Mouse (Mus musculus): ENCODE measurements around the gene Lrrc4. TPM values are rescaled to one million over a fixed set of nuclear protein-coding genes. Genes with fewer than 3 reads are reported as not detected.

The Lrrc4 gene
- polyA plus RNA-seq, 1 experiment from 2014 or later: 7.2 TPM

GRCm38 (mm10) chr6:28833380-28833822 is 1.9 kb upstream of the Lrrc4 start:
- peaks cover 27% of the 10 kb centered on the region for H3K4me1 ChIP-seq (ENCODE audit: control insufficient read depth, insufficient read depth, low read length)
- H3K27ac ChIP-seq (ENCODE audit: low read depth, low read length): peak overlapping the region; percentile 92

GRCm38 (mm10) chr6:28832751-28833291 is 1.3 kb upstream of the Lrrc4 start:
- WGBS: under 1% methylated on average over 55 of the region's 58 CpGs
- ATAC-seq (ENCODE audit: insufficient read depth, low FRiP score, low TSS enrichment): peak; percentile 57
- Histone ChIP-seq H3K9ac (ENCODE audit: low read length) (peak overlapping the region; percentile 95), H3K9me3 (ENCODE audit: control insufficient read depth, low read length) (no peaks in the 10 kb centered on the region), H3K4me1 (ENCODE audit: control insufficient read depth, insufficient read depth, low read length) (peaks cover 27% of the 10 kb centered on the region), H3K27ac (ENCODE audit: low read depth, low read length) (peak overlapping the region; percentile 92), H3K27me3 (ENCODE audit: control insufficient read depth, insufficient read depth, low read length) (peaks cover 4% of the 10 kb centered on the region; the same call in 1 of the 2 replicates), H3K4me2 (ENCODE audit: low read depth) (peak overlapping the region; percentile 94), H3K4me3 (ENCODE audit: low read depth, low read length) (peak overlapping the region; percentile 84), H3K36me3 (ENCODE audit: control insufficient read depth, insufficient read depth, low read length) (0 out of 2 replicates have a peak, but pooled peaks cover 2% of the 10 kb centered on the region)
- DNase-seq (ENCODE audit: low spot score): peak; percentile 75

More at GRCm38 (mm10) chr6:28833380-28833822, 1.9 kb upstream of the Lrrc4 start:
- DNase-seq (ENCODE audit: low spot score): peak; percentile 58
- Histone ChIP-seq H3K36me3 (ENCODE audit: control insufficient read depth, insufficient read depth, low read length) (0 out of 2 replicates have a peak, but pooled peaks cover 2% of the 10 kb centered on the region), H3K9ac (ENCODE audit: low read length) (peak overlapping the region; percentile 95), H3K4me2 (ENCODE audit: low read depth) (peak overlapping the region; percentile 94), H3K4me3 (ENCODE audit: low read depth, low read length) (peak overlapping the region; percentile 84), H3K9me3 (ENCODE audit: control insufficient read depth, low read length) (no peaks in the 10 kb centered on the region), H3K27me3 (ENCODE audit: control insufficient read depth, insufficient read depth, low read length) (peaks cover 4% of the 10 kb centered on the region; the same call in 1 of the 2 replicates)
- WGBS: 1% methylated on average over 33 of the region's 43 CpGs
- ATAC-seq (ENCODE audit: insufficient read depth, low FRiP score, low TSS enrichment): peak; percentile 71

- H3K9me3 ChIP-seq (ENCODE audit: control insufficient read depth, low read length): no peaks in the 10 kb centered on the region
- H3K4me2 ChIP-seq (ENCODE audit: low read depth): peak overlapping the region; percentile 94
- H3K4me1 ChIP-seq (ENCODE audit: control insufficient read depth, insufficient read depth, low read length): peaks cover 34% of the 10 kb centered on the region
- peak overlapping the region; percentile 92 for H3K27ac ChIP-seq (ENCODE audit: low read depth, low read length)
- peak; percentile 73 for DNase-seq (ENCODE audit: low spot score)
- H3K36me3 ChIP-seq (ENCODE audit: control insufficient read depth, insufficient read depth, low read length): 0 out of 2 replicates have a peak, but pooled peaks cover 2% of the 10 kb centered on the region
- peak overlapping the region; percentile 95 for H3K9ac ChIP-seq (ENCODE audit: low read length)
- peaks cover 4% of the 10 kb centered on the region; the same call in 1 of the 2 replicates for H3K27me3 ChIP-seq (ENCODE audit: control insufficient read depth, insufficient read depth, low read length)
- under 1% methylated on average over 71 of the region's 82 CpGs for WGBS
- peak overlapping the region; percentile 84 for H3K4me3 ChIP-seq (ENCODE audit: low read depth, low read length)
- peak; percentile 15; the same call in 1 of the 2 replicates for ATAC-seq (ENCODE audit: insufficient read depth, low FRiP score, low TSS enrichment)
These were observed 555 bp upstream of the Lrrc4 start for GRCm38 (mm10) chr6:28831854-28832750.

GRCm38 (mm10) chr6:28830306-28830705 is 1.2 kb downstream of the Lrrc4 start:
- Histone ChIP-seq H3K4me1 (ENCODE audit: control insufficient read depth, insufficient read depth, low read length) (peaks cover 41% of the 10 kb centered on the region), H3K4me3 (ENCODE audit: low read depth, low read length) (peak overlapping the region; percentile 84), H3K27ac (ENCODE audit: low read depth, low read length) (no peak overlapping the region), H3K9ac (ENCODE audit: low read length) (0 out of 2 replicates have a peak overlapping the region, but pooled peaks have one; percentile 95), H3K36me3 (ENCODE audit: control insufficient read depth, insufficient read depth, low read length) (0 out of 2 replicates have a peak, but pooled peaks cover 2% of the 10 kb centered on the region), H3K4me2 (ENCODE audit: low read depth) (peak overlapping the region; percentile 94), H3K9me3 (ENCODE audit: control insufficient read depth, low read length) (no peaks in the 10 kb centered on the region), H3K27me3 (ENCODE audit: control insufficient read depth, insufficient read depth, low read length) (peaks cover 4% of the 10 kb centered on the region; the same call in 1 of the 2 replicates)
- WGBS: 88% methylated on average over 12 of the region's 12 CpGs
- ATAC-seq (ENCODE audit: insufficient read depth, low FRiP score, low TSS enrichment) (no peak), DNase-seq (ENCODE audit: low spot score) (no peak)

GRCm38 (mm10) chr6:28828593-28828992 is 3.0 kb downstream of the Lrrc4 start:
- H3K36me3 ChIP-seq (ENCODE audit: control insufficient read depth, insufficient read depth, low read length): 0 out of 2 replicates have a peak, but pooled peaks cover 2% of the 10 kb centered on the region
- H3K4me3 ChIP-seq (ENCODE audit: low read depth, low read length): peak overlapping the region; percentile 29
- peaks cover 4% of the 10 kb centered on the region; the same call in 1 of the 2 replicates for H3K27me3 ChIP-seq (ENCODE audit: control insufficient read depth, insufficient read depth, low read length)
- WGBS: 14% methylated on average over 6 of the region's 6 CpGs
- ATAC-seq (ENCODE audit: insufficient read depth, low FRiP score, low TSS enrichment): no peak
- peak; percentile 55 for DNase-seq (ENCODE audit: low spot score)
- H3K4me2 ChIP-seq (ENCODE audit: low read depth): peak overlapping the region; percentile 94
- no peak overlapping the region for H3K27ac ChIP-seq (ENCODE audit: low read depth, low read length)
- peaks cover 34% of the 10 kb centered on the region for H3K4me1 ChIP-seq (ENCODE audit: control insufficient read depth, insufficient read depth, low read length)
- no peak overlapping the region for H3K9ac ChIP-seq (ENCODE audit: low read length)
- no peaks in the 10 kb centered on the region for H3K9me3 ChIP-seq (ENCODE audit: control insufficient read depth, low read length)

GRCm38 (mm10) chr6:28827565-28827964 is 4.0 kb downstream of the Lrrc4 start:
- WGBS: 21% methylated on average over 3 of the region's 3 CpGs
- peaks cover 4% of the 10 kb centered on the region; the same call in 1 of the 2 replicates for H3K27me3 ChIP-seq (ENCODE audit: control insufficient read depth, insufficient read depth, low read length)
- H3K36me3 ChIP-seq (ENCODE audit: control insufficient read depth, insufficient read depth, low read length): 0 out of 2 replicates have a peak, but pooled peaks cover 2% of the 10 kb centered on the region
- peak overlapping the region; percentile 45 for H3K4me2 ChIP-seq (ENCODE audit: low read depth)
- 0 out of 2 replicates have a peak overlapping the region, but pooled peaks have one; percentile 47 for H3K27ac ChIP-seq (ENCODE audit: low read depth, low read length)
- no peak overlapping the region for H3K9ac ChIP-seq (ENCODE audit: low read length)
- H3K4me3 ChIP-seq (ENCODE audit: low read depth, low read length): peak overlapping the region; percentile 24
- H3K9me3 ChIP-seq (ENCODE audit: control insufficient read depth, low read length): no peaks in the 10 kb centered on the region
- peaks cover 34% of the 10 kb centered on the region for H3K4me1 ChIP-seq (ENCODE audit: control insufficient read depth, insufficient read depth, low read length)
- no peak for ATAC-seq (ENCODE audit: insufficient read depth, low FRiP score, low TSS enrichment)
- DNase-seq (ENCODE audit: low spot score): no peak

GRCm38 (mm10) chr6:28826689-28827389 is 4.7 kb downstream of the Lrrc4 start:
- Histone ChIP-seq H3K4me2 (ENCODE audit: low read depth) (peak overlapping the region; percentile 45), H3K9me3 (ENCODE audit: control insufficient read depth, low read length) (no peaks in the 10 kb centered on the region), H3K4me1 (ENCODE audit: control insufficient read depth, insufficient read depth, low read length) (peaks cover 34% of the 10 kb centered on the region), H3K27ac (ENCODE audit: low read depth, low read length) (no peak overlapping the region), H3K4me3 (ENCODE audit: low read depth, low read length) (peak overlapping the region; percentile 24; the same call in 1 of the 2 replicates), H3K36me3 (ENCODE audit: control insufficient read depth, insufficient read depth, low read length) (0 out of 2 replicates have a peak, but pooled peaks cover 2% of the 10 kb centered on the region), H3K9ac (ENCODE audit: low read length) (0 out of 2 replicates have a peak overlapping the region, but pooled peaks have one; percentile 8), H3K27me3 (ENCODE audit: control insufficient read depth, insufficient read depth, low read length) (peaks cover 4% of the 10 kb centered on the region; the same call in 1 of the 2 replicates)
- ATAC-seq (ENCODE audit: insufficient read depth, low FRiP score, low TSS enrichment): no peak
- no peak for DNase-seq (ENCODE audit: low spot score)
- 68% methylated on average over 9 of the region's 9 CpGs for whole genome bisulfite sequencing

- Histone ChIP-seq H3K9ac (ENCODE audit: low read length) (no peak overlapping the region), H3K9me3 (ENCODE audit: control insufficient read depth, low read length) (no peaks in the 10 kb centered on the region), H3K4me2 (ENCODE audit: low read depth) (no peak overlapping the region), H3K27ac (ENCODE audit: low read depth, low read length) (no peak overlapping the region), H3K4me3 (ENCODE audit: low read depth, low read length) (no peak overlapping the region), H3K4me1 (ENCODE audit: control insufficient read depth, insufficient read depth, low read length) (peaks cover 30% of the 10 kb centered on the region), H3K27me3 (ENCODE audit: control insufficient read depth, insufficient read depth, low read length) (peaks cover 4% of the 10 kb centered on the region; the same call in 1 of the 2 replicates), H3K36me3 (ENCODE audit: control insufficient read depth, insufficient read depth, low read length) (0 out of 2 replicates have a peak, but pooled peaks cover 2% of the 10 kb centered on the region)
- 68% methylated on average over 3 of the region's 3 CpGs for WGBS
- ATAC-seq (ENCODE audit: insufficient read depth, low FRiP score, low TSS enrichment) (peak; percentile 40; the same call in 1 of the 2 replicates), DNase-seq (ENCODE audit: low spot score) (no peak)
These were observed 5.7 kb downstream of the Lrrc4 start for GRCm38 (mm10) chr6:28825894-28826293.
